Mouse (Mus musculus) heart, embryonic 15.5 days (tissue): ENCODE results near the gene Ext2. TPM values are rescaled to one million over a fixed set of nuclear protein-coding genes. Genes with fewer than 3 reads are reported as not detected.

ENCODE experiments used
- ATAC-seq: fragments of 200-750 bp; cut with Nextera tagmentation; replicated peaks from 2 replicates; pipeline ENCODE4 v1.8.0; 2017; ENCODE audit warnings: low read depth, moderate TSS enrichment; ENCODE audit not compliant: insufficient number of reproducible peaks, insufficient read depth, low FRiP score
- H3K27ac ChIP-seq: fragments of 300-500 bp; sonication (generic); 2 replicates; pipeline ENCODE4 v1.5.1; 2015; ENCODE audit warnings: mild to moderate bottlenecking, inconsistent platforms
- H3K27me3 ChIP-seq: fragments of 300-500 bp; sonication (generic); 2 replicates; pipeline ENCODE4 v1.6.1; 2015; ENCODE audit warnings: inconsistent platforms
- H3K36me3 ChIP-seq: fragments of 300-500 bp; sonication (generic); 2 replicates; pipeline ENCODE4 v1.6.1; 2015; ENCODE audit warnings: mild to moderate bottlenecking, inconsistent platforms
- H3K4me1 ChIP-seq: fragments of 300-500 bp; sonication (generic); replicated peaks from 2 replicates; pipeline ENCODE4 v1.6.1; 2015; ENCODE audit warnings: inconsistent platforms
- H3K4me2 ChIP-seq: fragments of 300-500 bp; sonication (generic); 2 replicates; pipeline ENCODE4 v1.6.1; 2015; ENCODE audit warnings: inconsistent platforms, mild to moderate bottlenecking, moderate library complexity
- H3K4me3 ChIP-seq: fragments of 300-500 bp; sonication (generic); 2 replicates; pipeline ENCODE4 v1.5.1; 2015; ENCODE audit warnings: mild to moderate bottlenecking, inconsistent platforms
- H3K9ac ChIP-seq: fragments of 300-500 bp; sonication (generic); 2 replicates; pipeline ENCODE4 v1.6.1; 2015; ENCODE audit warnings: mild to moderate bottlenecking, inconsistent platforms
- H3K9me3 ChIP-seq: fragments of 300-500 bp; sonication (generic); replicated peaks from 2 replicates; pipeline ENCODE4 v1.6.1; 2016; ENCODE audit warnings: inconsistent platforms
- WGBS: fragments of 180-500 bp; shearing (Covaris S2); methylation state at CpG from one replicate; pipeline ENCODE4 v1.1.7; 2015; ENCODE audit warnings: mixed read lengths; 5-methylcytosine and 5-hydroxymethylcytosine counted together
- polyA plus RNA-seq: library from polyadenylated mRNA; unstranded; fragments of >200 nt; fragmentation: Nextera tagmentation; extraction: Ambion mirVana; gene quantifications from 2 replicates; pipeline ENCODE4 v1.2.1, GENCODE M21; 2015

The Ext2 gene
- polyA plus RNA-seq, 1 experiment from 2014 or later, result 57.6 TPM

GRCm38 (mm10) chr2:93666146-93666858, 156.1 kb downstream of the Ext2 start:
- no peak for ATAC-seq
- Histone ChIP-seq H3K4me1 (peaks cover 7% of the 10 kb centered on the region), H3K9me3 (no peaks in the 10 kb centered on the region), H3K9ac (no peak overlapping the region), H3K4me3 (no peak overlapping the region), H3K4me2 (no peak overlapping the region), H3K27ac (no peak overlapping the region), H3K27me3 (no peaks in the 10 kb centered on the region), H3K36me3 (no peaks in the 10 kb centered on the region)
- 47% methylated on average over 3 of the region's 3 CpGs for WGBS

GRCm38 (mm10) chr2:93665472-93665871, 156.9 kb downstream of the Ext2 start:
- Histone ChIP-seq H3K9me3 (no peaks in the 10 kb centered on the region), H3K4me3 (no peak overlapping the region), H3K36me3 (no peaks in the 10 kb centered on the region), H3K27ac (no peak overlapping the region), H3K4me1 (peaks cover 7% of the 10 kb centered on the region), H3K4me2 (no peak overlapping the region), H3K9ac (no peak overlapping the region), H3K27me3 (no peaks in the 10 kb centered on the region)
- WGBS, result 81% methylated on average over 4 of the region's 5 CpGs
- ATAC-seq, result no peak

- Histone ChIP-seq H3K36me3 (no peaks in the 10 kb centered on the region), H3K9ac (no peak overlapping the region), H3K4me2 (no peak overlapping the region), H3K27ac (no peak overlapping the region), H3K4me3 (no peak overlapping the region), H3K27me3 (no peaks in the 10 kb centered on the region), H3K4me1 (peaks cover 9% of the 10 kb centered on the region), H3K9me3 (no peaks in the 10 kb centered on the region)
- no peak for ATAC-seq
- WGBS, result 36% methylated on average over 16 of the region's 16 CpGs
Observed at GRCm38 (mm10) chr2:93662240-93662865, 160.0 kb downstream of the Ext2 start.

- no peaks in the 10 kb centered on the region for H3K36me3 ChIP-seq
- H3K4me1 ChIP-seq, result peaks cover 9% of the 10 kb centered on the region
- no peak overlapping the region for H3K9ac ChIP-seq
- H3K9me3 ChIP-seq, result no peaks in the 10 kb centered on the region
- no peak overlapping the region for H3K4me2 ChIP-seq
- no peak overlapping the region for H3K27ac ChIP-seq
- no peak overlapping the region for H3K4me3 ChIP-seq
- no peak for ATAC-seq
- WGBS, result 60% methylated on average over 6 of the region's 6 CpGs
- H3K27me3 ChIP-seq, result no peaks in the 10 kb centered on the region
Observed at GRCm38 (mm10) chr2:93661096-93661495, 161.3 kb downstream of the Ext2 start.

GRCm38 (mm10) chr2:93659705-93660308, 162.6 kb downstream of the Ext2 start:
- whole genome bisulfite sequencing, result 56% methylated on average over 6 of the region's 6 CpGs
- no peak for ATAC-seq

GRCm38 (mm10) chr2:93659004-93659403, 163.4 kb downstream of the Ext2 start:
- Histone ChIP-seq H3K4me2 (no peak overlapping the region), H3K9me3 (no peaks in the 10 kb centered on the region), H3K4me3 (no peak overlapping the region), H3K9ac (no peak overlapping the region), H3K4me1 (peaks cover 9% of the 10 kb centered on the region), H3K27me3 (0 out of 2 replicates have a peak, but pooled peaks cover 2% of the 10 kb centered on the region), H3K27ac (no peak overlapping the region), H3K36me3 (no peaks in the 10 kb centered on the region)
- no peak for ATAC-seq
- 29% methylated on average over 3 of the region's 3 CpGs for WGBS

More at GRCm38 (mm10) chr2:93659705-93660308, 162.6 kb downstream of the Ext2 start:
- no peaks in the 10 kb centered on the region for H3K9me3 ChIP-seq
- no peak overlapping the region for H3K9ac ChIP-seq
- no peaks in the 10 kb centered on the region for H3K27me3 ChIP-seq
- H3K4me1 ChIP-seq, result peaks cover 9% of the 10 kb centered on the region
- H3K4me2 ChIP-seq, result no peak overlapping the region
- H3K27ac ChIP-seq, result no peak overlapping the region
- H3K4me3 ChIP-seq, result no peak overlapping the region
- H3K36me3 ChIP-seq, result no peaks in the 10 kb centered on the region

GRCm38 (mm10) chr2:93654336-93655055, 167.9 kb downstream of the Ext2 start:
- 0 out of 2 replicates have a peak, but pooled peaks cover 2% of the 10 kb centered on the region for H3K4me1 ChIP-seq
- no peak overlapping the region for H3K27ac ChIP-seq
- H3K9me3 ChIP-seq, result no peaks in the 10 kb centered on the region
- H3K27me3 ChIP-seq, result peaks cover 40% of the 10 kb centered on the region
- H3K4me3 ChIP-seq, result no peak overlapping the region
- WGBS, result 61% methylated on average over 11 of the region's 11 CpGs
- H3K9ac ChIP-seq, result no peak overlapping the region
- H3K36me3 ChIP-seq, result no peaks in the 10 kb centered on the region
- H3K4me2 ChIP-seq, result no peak overlapping the region
- ATAC-seq, result no peak

GRCm38 (mm10) chr2:93649243-93649870, 173.0 kb downstream of the Ext2 start:
- Histone ChIP-seq H3K36me3 (no peaks in the 10 kb centered on the region), H3K27me3 (peaks cover 84% of the 10 kb centered on the region), H3K4me2 (no peak overlapping the region), H3K4me1 (peaks cover 11% of the 10 kb centered on the region), H3K9me3 (no peaks in the 10 kb centered on the region), H3K27ac (no peak overlapping the region), H3K4me3 (no peak overlapping the region), H3K9ac (no peak overlapping the region)
- no peak for ATAC-seq
- 52% methylated on average over 4 of the region's 4 CpGs for WGBS

- no peak overlapping the region for H3K4me2 ChIP-seq
- ATAC-seq, result no peak
Observed at GRCm38 (mm10) chr2:93647924-93648575, 174.3 kb downstream of the Ext2 start.

GRCm38 (mm10) chr2:93647051-93647923, 175.1 kb downstream of the Ext2 start:
- no peak for ATAC-seq

More at GRCm38 (mm10) chr2:93647924-93648575, 174.3 kb downstream of the Ext2 start:
- no peak overlapping the region for H3K27ac ChIP-seq
- H3K4me3 ChIP-seq, result no peak overlapping the region
- peaks cover 87% of the 10 kb centered on the region for H3K27me3 ChIP-seq
- no peak overlapping the region for H3K9ac ChIP-seq
- no peaks in the 10 kb centered on the region for H3K9me3 ChIP-seq
- H3K4me1 ChIP-seq, result peaks cover 17% of the 10 kb centered on the region
- 9% methylated on average over 20 of the region's 20 CpGs for whole genome bisulfite sequencing
- H3K36me3 ChIP-seq, result no peaks in the 10 kb centered on the region

More at GRCm38 (mm10) chr2:93647051-93647923, 175.1 kb downstream of the Ext2 start:
- H3K4me1 ChIP-seq, result peaks cover 24% of the 10 kb centered on the region
- peak overlapping the region; percentile 27 for H3K4me3 ChIP-seq
- no peak overlapping the region for H3K9ac ChIP-seq
- 2% methylated on average over 44 of the region's 44 CpGs for WGBS
- H3K4me2 ChIP-seq, result peak overlapping the region; percentile 48
- no peak overlapping the region for H3K27ac ChIP-seq
- peaks cover 91% of the 10 kb centered on the region for H3K27me3 ChIP-seq
- no peaks in the 10 kb centered on the region for H3K36me3 ChIP-seq
- H3K9me3 ChIP-seq, result no peaks in the 10 kb centered on the region
